Mouse (Mus musculus) myocyte (in vitro differentiated cells): ENCODE results near the gene Nr1h3. TPM values are rescaled to one million over a fixed set of nuclear protein-coding genes. Genes with fewer than 3 reads are reported as not detected.

ENCODE experiments used
- H3K27me3 ChIP-seq: one replicate; pipeline ENCODE4 v1.6.1; 2011; ENCODE audit not compliant: control insufficient read depth, insufficient read depth, insufficient read length
- H3K36me3 ChIP-seq: one replicate; pipeline ENCODE4 v1.6.1; 2011; ENCODE audit not compliant: control insufficient read depth, insufficient read depth
- H3K4me2 ChIP-seq: one replicate; pipeline ENCODE4 v1.6.1; 2011; ENCODE audit warnings: low read depth, control low read depth
- H3K4me3 ChIP-seq: one replicate; pipeline ENCODE4 v1.5.1; 2011; ENCODE audit warnings: mild to moderate bottlenecking, control low read depth, moderate library complexity
- H3K79me2 ChIP-seq: one replicate; pipeline ENCODE4 v1.6.1; 2011; ENCODE audit not compliant: control insufficient read depth, insufficient read depth
- H3ac ChIP-seq: one replicate; pipeline ENCODE4 v1.6.1; 2011; ENCODE audit not compliant: control insufficient read depth, insufficient read length
- CEBPB ChIP-seq: IDR thresholded peaks from 2 replicates; pipeline ENCODE4 v1.6.1; 2011; ENCODE audit warnings: mild to moderate bottlenecking, moderate library complexity; ENCODE audit not compliant: poor library complexity, insufficient read depth, severe bottlenecking
- E2F4 ChIP-seq: IDR thresholded peaks from one replicate; pipeline ENCODE4 v1.6.1; 2011; ENCODE audit warnings: mild to moderate bottlenecking, control low read depth, moderate library complexity; ENCODE audit not compliant: insufficient read depth
- MAX ChIP-seq: IDR thresholded peaks from one replicate; pipeline ENCODE4 v1.6.1; 2011; ENCODE audit warnings: low read depth, mild to moderate bottlenecking, control low read depth
- MYOD1 ChIP-seq, 3 experiments: IDR thresholded peaks; one replicate each; pipeline ENCODE4 v1.6.1; 2011; ENCODE audit warnings: control low read depth in 2 of 3, low read depth in 2 of 3, mild to moderate bottlenecking in 2 of 3, moderate library complexity in 1 of 3; ENCODE audit not compliant: insufficient read length in 2 of 3, control insufficient read depth in 1 of 3
- MYOG ChIP-seq, 3 experiments: IDR thresholded peaks; one replicate each; pipeline ENCODE4 v1.6.1; 2011; ENCODE audit warnings: control low read depth in 2 of 3, low read depth in 2 of 3, mild to moderate bottlenecking in 2 of 3; ENCODE audit not compliant: insufficient read length in 2 of 3, control insufficient read depth in 1 of 3, insufficient read depth in 1 of 3
- POLR2A ChIP-seq: IDR thresholded peaks from one replicate; pipeline ENCODE4 v1.6.1; 2011; ENCODE audit warnings: low read depth, mild to moderate bottlenecking, control low read depth, moderate library complexity; ENCODE audit not compliant: insufficient read length
- POLR2AphosphoS2 ChIP-seq: IDR thresholded peaks from one replicate; pipeline ENCODE4 v1.6.1; 2011; ENCODE audit warnings: low read depth, control low read depth; ENCODE audit not compliant: insufficient read length
- REST ChIP-seq: IDR thresholded peaks from one replicate; pipeline ENCODE4 v1.6.1; 2011; ENCODE audit warnings: mild to moderate bottlenecking, control low read depth, moderate library complexity; ENCODE audit not compliant: insufficient read depth, insufficient read length
- SRF ChIP-seq: IDR thresholded peaks from one replicate; pipeline ENCODE4 v1.6.1; 2011; ENCODE audit warnings: low read depth; ENCODE audit not compliant: control insufficient read depth, insufficient read length
- TCF12 ChIP-seq: IDR thresholded peaks from one replicate; pipeline ENCODE4 v1.6.1; 2011; ENCODE audit warnings: mild to moderate bottlenecking, control low read depth; ENCODE audit not compliant: poor library complexity, insufficient read depth, severe bottlenecking
- TCF3 ChIP-seq: IDR thresholded peaks from one replicate; pipeline ENCODE4 v1.6.1; 2011; ENCODE audit warnings: low read depth, control low read depth; ENCODE audit not compliant: insufficient read length
- USF1 ChIP-seq: IDR thresholded peaks from one replicate; pipeline ENCODE4 v1.6.1; 2011; ENCODE audit warnings: low read depth, mild to moderate bottlenecking, control low read depth, moderate library complexity
- polyA plus RNA-seq: library from polyadenylated mRNA; unstranded; fragments of >200 nt; fragmentation: generic; extraction: Trizol; gene quantifications from one replicate; pipeline ENCODE4 v1.2.1, GENCODE M21; 2012; ENCODE audit warnings: missing spikeins

Nr1h3 gene
- polyA plus RNA-seq, 1 experiment = 0.53 TPM

GRCm38 (mm10) chr2:91160591-91160990 lies 42.0 kb downstream of the Nr1h3 start:
- Histone ChIP-seq H3K4me2 (no peak overlapping the region), H3K4me3 (no peak overlapping the region), H3K27me3 (no peaks in the 10 kb centered on the region), H3ac (no peak overlapping the region), H3K79me2 (no peaks in the 10 kb centered on the region), H3K36me3 (peaks cover 28% of the 10 kb centered on the region)
- TF ChIP-seq MYOG (IDR thresholded peaks at IDR 0.05; ENCODE audit: control insufficient read depth in 1 of 3, insufficient read depth in 1 of 3, insufficient read length in 2 of 3, low read depth in 2 of 3) (no peak), MYOD1 (IDR thresholded peaks at IDR 0.05; ENCODE audit: control insufficient read depth in 1 of 3, insufficient read length in 2 of 3, low read depth in 2 of 3) (no peak), USF1 (no peak), POLR2A (no peak), MAX (no peak), POLR2AphosphoS2 (no peak), TCF3 (no peak), CEBPB (no peak), REST (no peak), TCF12 (no peak), E2F4 (no peak), SRF (no peak)

GRCm38 (mm10) chr2:91157002-91157752 lies 45.5 kb downstream of the Nr1h3 start:
- peaks cover 25% of the 10 kb centered on the region for H3K36me3 ChIP-seq
- TF ChIP-seq TCF12 = no peak
- no peak for TF ChIP-seq POLR2AphosphoS2
- no peak for TF ChIP-seq USF1
- no peak for TF ChIP-seq MAX
- TF ChIP-seq MYOG (IDR thresholded peaks at IDR 0.05; ENCODE audit: control insufficient read depth in 1 of 3, insufficient read depth in 1 of 3, insufficient read length in 2 of 3, low read depth in 2 of 3) = no peak
- no peak for TF ChIP-seq E2F4
- no peak for TF ChIP-seq MYOD1 (IDR thresholded peaks at IDR 0.05; ENCODE audit: control insufficient read depth in 1 of 3, insufficient read length in 2 of 3, low read depth in 2 of 3)
- no peak for TF ChIP-seq TCF3
- TF ChIP-seq REST = no peak
- TF ChIP-seq POLR2A = no peak
- TF ChIP-seq CEBPB = no peak
- no peak for TF ChIP-seq SRF

GRCm38 (mm10) chr2:91154091-91154490 lies 48.5 kb downstream of the Nr1h3 start:
- no peak overlapping the region for H3ac ChIP-seq
- no peaks in the 10 kb centered on the region for H3K27me3 ChIP-seq
- no peaks in the 10 kb centered on the region for H3K79me2 ChIP-seq
- H3K4me2 ChIP-seq = no peak overlapping the region
- TF ChIP-seq TCF12 (no peak), SRF (no peak), E2F4 (no peak), MYOD1 (IDR thresholded peaks at IDR 0.05; ENCODE audit: control insufficient read depth in 1 of 3, insufficient read length in 2 of 3, low read depth in 2 of 3) (no peak), MAX (no peak), TCF3 (no peak), REST (no peak), MYOG (IDR thresholded peaks at IDR 0.05; ENCODE audit: control insufficient read depth in 1 of 3, insufficient read depth in 1 of 3, insufficient read length in 2 of 3, low read depth in 2 of 3) (no peak), POLR2AphosphoS2 (no peak), CEBPB (no peak), USF1 (no peak), POLR2A (no peak)
- no peak overlapping the region for H3K4me3 ChIP-seq
- peaks cover 18% of the 10 kb centered on the region for H3K36me3 ChIP-seq

More at GRCm38 (mm10) chr2:91157002-91157752, 45.5 kb downstream of the Nr1h3 start:
- Histone ChIP-seq H3K27me3 (no peaks in the 10 kb centered on the region), H3K4me3 (no peak overlapping the region), H3ac (no peak overlapping the region), H3K4me2 (peak overlapping the region; percentile 41), H3K79me2 (no peaks in the 10 kb centered on the region)

GRCm38 (mm10) chr2:91152885-91153377 lies 49.7 kb downstream of the Nr1h3 start:
- H3K36me3 ChIP-seq = peaks cover 18% of the 10 kb centered on the region
- no peak overlapping the region for H3ac ChIP-seq
- no peaks in the 10 kb centered on the region for H3K27me3 ChIP-seq
- TF ChIP-seq SRF = no peak
- no peak for TF ChIP-seq MYOG (IDR thresholded peaks at IDR 0.05; ENCODE audit: control insufficient read depth in 1 of 3, insufficient read depth in 1 of 3, insufficient read length in 2 of 3, low read depth in 2 of 3)
- TF ChIP-seq TCF12 = no peak
- TF ChIP-seq POLR2AphosphoS2 = no peak
- no peak for TF ChIP-seq E2F4
- no peak for TF ChIP-seq MYOD1 (IDR thresholded peaks at IDR 0.05; ENCODE audit: control insufficient read depth in 1 of 3, insufficient read length in 2 of 3, low read depth in 2 of 3)
- no peak for TF ChIP-seq MAX
- TF ChIP-seq USF1 = no peak
- TF ChIP-seq TCF3 = no peak
- TF ChIP-seq POLR2A = no peak
- TF ChIP-seq REST = no peak
- TF ChIP-seq CEBPB = no peak
- H3K79me2 ChIP-seq = no peaks in the 10 kb centered on the region
- no peak overlapping the region for H3K4me2 ChIP-seq
- no peak overlapping the region for H3K4me3 ChIP-seq
